Mouse (Mus musculus) forelimb bud, embryonic 11.5 days (tissue): ENCODE data around the gene Rbl2.

Experiments
- DNase-seq: peaks from one replicate; pipeline ENCODE4 v3.0.0-alpha.2; 2012; ENCODE audit warnings: low read depth, low spot score

Gene Rbl2

DNA sequence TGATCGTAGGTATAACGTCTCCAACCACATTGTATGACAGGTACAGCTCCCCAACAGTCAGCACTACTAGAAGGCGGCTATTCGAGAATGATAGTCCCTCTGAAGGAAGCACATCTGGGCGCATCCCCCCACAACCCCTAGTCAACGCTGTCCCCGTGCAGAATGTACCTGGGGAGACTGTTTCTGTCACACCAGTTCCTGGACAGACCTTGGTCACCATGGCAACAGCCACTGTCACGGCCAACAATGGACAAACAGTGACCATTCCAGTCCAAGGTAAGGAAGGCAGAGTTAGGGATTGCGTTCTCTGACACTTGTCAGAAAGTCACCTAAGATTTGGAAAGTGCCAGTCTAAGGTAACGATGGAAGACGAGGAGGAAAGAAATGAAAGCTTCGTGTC, 36.4 kb downstream of the Rbl2 start:
- DNase-seq, result no peak

DNA sequence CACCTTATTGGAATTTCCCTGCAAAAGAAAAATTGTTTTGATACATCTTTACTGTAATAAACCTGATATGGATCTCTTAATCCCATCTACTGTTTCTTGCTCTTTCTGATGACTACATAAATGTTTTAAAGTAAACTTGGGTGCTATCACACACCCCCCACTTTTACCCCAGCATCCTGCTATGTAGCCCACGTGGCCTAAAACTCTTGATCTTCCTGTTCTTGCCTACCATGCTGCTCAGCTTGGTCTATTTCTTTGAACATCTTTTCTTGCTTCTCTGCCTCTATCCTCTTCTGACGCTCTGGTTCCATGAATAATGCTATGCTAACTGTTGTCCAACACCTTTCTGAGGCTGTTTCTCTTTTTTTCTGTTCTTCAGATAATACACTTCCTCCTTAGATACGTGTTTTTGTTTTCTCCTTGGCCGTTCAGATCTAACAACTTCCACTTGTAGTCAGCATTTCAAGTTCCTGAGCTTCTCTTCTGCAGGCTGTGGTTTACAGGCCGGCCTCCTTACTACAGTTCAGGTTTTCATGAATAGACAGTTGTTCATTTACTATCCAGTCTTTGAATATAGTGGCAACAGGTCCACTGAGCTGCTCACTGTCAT, 42.1 kb downstream of the Rbl2 start:
- DNase-seq, result no peak

DNA sequence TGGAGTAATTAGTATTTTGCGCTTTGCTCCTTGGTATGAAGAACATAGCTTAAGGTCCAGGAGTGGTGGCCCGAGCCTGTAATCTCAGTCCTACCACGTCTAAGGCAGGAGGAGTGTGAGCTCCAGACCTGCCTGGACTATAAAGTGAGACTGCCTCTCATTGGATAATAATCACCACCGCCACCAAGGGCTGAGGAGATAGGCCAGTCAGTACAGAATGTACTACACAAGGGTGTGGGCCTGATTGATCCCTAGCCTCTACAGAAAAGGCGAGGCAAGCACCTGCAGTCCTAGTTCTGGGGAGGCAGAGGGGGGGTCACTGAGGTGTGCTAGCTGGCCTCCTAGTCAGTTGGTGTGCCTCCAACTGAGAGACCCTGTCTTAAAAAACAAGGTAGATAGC, 44.6 kb downstream of the Rbl2 start:
- no peak for DNase-seq

DNA sequence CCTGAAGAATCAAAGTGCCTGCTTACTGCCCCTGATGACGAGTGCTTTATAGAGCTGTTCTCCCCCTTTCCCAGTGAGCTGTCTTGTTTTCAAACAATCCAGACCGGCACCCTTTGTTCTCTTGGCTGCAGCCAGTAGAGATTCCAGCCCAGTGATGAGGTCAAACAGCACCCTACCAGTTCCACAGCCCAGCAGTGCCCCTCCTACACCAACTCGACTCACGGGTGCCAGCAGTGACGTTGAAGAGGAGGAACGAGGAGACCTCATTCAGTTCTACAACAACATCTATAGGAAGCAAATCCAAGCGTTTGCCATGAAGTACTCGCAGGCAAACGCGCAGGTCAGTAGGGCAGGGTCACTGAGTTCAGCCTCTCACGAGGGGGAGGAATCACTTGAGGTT, 45.1 kb downstream of the Rbl2 start:
- no peak for DNase-seq

DNA sequence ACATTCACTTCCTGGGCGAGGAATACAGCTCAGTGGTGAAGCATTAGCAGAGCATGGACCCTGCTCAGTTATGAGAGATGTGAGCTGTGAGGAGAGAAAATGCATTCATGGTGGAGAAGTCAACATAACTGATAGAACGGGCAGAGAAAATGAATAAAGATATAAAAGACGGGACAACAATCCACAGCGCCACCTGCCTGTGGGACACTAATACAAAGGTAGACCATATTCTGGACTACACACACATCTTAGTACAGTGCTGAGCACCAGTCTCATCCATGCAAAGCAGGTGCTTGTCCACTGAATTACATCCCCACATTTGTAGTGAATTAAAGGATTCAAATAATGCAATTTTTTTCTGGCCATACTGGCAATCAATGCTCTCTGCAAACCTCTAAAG, 47.7 kb downstream of the Rbl2 start:
- DNase-seq, result no peak

DNA sequence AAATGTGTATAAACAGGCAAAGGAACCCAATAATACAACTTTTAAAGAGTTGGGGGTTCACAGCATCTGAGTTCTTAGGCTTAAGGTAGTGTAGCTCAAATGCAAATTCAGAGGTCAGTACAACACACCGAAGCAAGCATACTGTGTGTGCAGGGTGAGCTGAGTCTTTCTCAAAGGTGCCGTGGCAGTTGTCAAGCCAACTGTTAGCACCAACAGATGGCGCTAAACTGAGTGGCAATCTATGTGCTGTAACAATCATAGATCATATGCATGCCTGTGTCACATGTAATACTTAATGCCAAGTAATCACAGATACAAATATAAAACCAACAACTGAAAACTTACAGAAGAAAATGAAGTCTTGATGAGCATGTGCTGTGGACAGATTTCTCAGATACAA, 48.3 kb downstream of the Rbl2 start:
- DNase-seq, result peak; percentile 10

DNA sequence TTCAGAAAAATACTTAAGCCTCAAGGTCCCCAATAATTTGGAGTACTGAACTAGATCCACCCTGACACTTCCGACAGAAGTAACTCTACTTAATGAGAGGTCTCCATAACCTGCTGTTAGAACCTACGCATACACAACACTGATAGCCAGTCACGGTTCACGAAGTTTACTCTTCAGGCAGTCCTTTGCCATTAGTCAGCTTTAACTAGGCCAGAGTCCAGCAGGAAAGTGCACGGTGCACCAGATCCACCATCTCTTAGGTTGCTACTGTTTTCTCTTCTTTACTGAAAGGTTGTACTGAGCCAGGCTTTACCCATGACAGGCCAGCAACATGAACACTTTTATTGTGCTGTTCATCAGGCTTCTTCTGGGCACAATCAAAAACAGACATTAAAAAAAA, 54.5 kb downstream of the Rbl2 start:
- no peak for DNase-seq

DNA sequence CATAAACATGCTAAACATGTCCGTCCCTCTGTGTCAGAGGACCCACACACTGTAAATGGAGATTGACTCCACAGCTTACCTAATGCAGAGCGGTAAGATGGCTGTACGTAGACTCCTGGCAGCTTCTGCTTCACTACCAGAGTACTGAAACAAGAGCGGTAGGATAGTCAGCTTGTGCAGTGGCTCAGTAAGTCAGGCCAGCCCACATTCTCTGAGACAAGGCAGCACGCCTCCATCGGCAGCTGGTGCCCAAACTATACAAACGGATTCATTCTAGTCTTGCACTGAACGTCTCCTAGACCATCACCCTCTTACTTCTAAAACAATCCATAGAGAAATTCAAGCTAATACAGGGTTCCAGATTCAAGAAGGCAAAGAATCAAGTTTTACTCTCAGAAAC, 56.9 kb downstream of the Rbl2 start:
- no peak for DNase-seq

DNA sequence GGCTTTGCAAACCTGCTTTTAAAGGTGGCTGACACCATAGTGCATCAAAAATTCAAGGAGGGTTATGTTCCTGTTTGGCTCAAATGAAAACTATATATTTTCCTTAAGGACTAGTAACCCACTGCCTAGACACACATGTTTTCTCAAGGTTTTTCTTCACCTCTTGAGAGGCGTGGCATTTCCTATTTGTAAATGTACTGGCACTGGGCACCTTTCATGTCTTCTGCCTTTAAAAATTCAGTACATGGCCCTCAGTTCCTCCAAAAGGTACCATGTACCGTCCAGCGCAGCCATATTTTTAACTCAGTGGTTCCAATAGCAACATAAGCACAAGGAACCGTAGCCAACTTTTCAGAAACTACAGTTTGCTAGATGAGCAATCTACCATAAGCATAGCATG, 62.9 kb downstream of the Rbl2 start:
- no peak for DNase-seq

DNA sequence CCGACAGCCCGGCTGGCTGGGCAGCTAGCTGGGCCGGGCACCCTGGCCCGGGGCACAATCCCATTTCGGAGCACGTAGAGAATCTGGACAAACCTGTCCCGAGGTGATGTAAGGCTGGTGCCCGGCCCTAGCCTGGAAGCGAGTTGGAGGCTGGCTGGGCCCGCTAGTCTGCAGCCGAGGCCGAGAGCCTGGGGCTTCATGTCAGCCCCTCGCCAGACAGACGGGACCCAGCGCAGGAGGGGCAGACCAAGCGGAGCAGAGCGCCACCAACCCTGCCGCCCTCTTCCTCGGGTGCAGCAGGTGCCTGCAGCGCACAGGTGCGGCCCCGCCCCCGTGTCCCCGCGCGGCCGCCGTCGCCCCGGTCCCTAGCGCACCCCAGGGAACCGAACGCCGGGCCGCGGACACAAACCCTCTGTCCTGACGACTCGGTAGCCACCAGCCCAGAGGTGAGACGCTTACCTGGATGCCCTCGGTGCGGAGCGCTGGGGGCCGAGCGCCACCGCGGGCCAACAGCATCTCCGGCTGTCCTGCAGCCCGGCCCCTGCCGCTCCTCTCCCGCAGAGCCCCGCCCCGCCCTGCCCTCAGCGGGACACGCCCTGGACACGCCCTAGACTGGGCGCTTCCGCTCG, 63.7 kb downstream of the Rbl2 start:
- DNase-seq, result no peak

DNA sequence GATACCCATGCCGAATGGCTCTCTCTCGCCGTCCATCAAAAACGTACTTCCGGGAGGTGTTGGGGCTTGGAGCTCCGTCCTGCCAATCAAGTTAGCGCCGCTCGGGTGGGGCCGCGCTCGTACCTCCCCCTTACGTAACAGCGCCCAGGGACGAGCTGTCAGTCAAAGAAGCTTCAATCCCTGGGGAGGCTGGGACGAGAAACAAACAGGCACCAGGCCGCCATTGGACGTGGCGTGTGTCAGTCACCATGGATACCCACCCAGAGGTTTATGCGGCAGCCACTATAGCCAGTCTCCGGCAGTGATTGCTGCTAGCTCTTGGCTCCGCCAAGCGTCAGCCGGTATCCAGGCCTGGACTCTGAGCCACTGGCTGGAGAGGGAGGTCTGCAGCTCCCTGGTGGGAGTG, 64.2 kb downstream of the Rbl2 start:
- peak; percentile 98 for DNase-seq

DNA sequence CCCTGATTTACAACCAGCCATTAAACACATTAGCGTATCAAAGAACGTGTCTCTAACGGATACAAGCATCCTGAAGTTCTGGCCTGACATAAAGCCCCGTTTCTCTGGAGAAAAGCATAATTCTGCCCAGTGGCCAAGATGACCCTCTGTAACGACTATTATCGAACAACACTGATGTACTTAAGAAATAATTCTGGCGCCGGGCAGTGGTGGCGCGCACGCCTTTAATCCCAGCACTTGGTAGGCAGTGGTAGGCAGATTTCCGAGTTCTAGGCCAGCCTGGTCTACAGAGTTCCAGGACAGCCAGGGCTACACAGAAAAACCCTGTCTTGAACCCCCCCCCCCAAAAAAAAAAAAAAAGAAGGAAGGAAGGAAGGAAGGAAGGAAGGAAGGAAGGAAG, 64.8 kb downstream of the Rbl2 start:
- DNase-seq, result no peak

DNA sequence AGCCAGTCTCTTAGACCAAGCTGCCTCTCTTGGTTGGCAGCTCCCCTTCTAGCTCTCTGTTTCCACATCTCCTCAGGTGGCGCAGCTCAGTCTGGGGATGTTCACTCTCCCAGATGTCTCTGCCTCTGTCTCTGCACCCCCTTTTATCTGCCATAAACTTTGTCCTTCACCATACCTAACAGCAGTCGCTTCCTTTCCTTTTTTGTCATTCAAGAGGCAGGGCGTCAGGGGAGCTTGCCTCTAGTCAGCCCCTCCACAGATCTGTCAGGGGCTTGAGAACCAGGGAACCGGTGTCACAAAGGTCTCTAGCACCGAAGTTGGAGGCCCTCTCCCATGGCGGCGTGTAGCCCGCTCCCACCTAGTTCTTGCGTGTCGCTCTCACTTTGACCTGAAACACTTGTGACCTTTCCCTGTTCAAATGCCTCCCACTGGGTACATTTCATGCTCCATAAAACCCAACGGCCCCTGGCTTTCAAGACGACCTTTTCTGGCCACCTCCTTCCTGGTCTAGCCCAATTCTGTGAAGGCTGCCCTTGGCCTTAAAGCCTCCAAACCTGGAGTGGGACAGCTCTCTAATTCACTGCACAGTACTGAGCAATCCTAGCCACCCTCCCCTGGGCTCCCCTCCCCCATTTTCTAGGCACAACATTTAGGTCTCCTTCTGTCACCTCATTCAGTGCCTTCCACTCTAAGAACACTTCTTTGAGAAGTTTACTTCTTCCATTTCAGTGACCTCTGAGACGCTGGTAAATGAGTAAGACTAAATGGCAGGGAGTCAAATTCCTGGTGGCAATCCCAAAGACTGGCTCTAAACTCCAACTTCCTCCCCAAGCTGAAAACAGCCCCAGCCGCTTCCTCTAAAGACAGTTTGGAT, 65.7 kb downstream of the Rbl2 start:
- DNase-seq, result no peak

DNA sequence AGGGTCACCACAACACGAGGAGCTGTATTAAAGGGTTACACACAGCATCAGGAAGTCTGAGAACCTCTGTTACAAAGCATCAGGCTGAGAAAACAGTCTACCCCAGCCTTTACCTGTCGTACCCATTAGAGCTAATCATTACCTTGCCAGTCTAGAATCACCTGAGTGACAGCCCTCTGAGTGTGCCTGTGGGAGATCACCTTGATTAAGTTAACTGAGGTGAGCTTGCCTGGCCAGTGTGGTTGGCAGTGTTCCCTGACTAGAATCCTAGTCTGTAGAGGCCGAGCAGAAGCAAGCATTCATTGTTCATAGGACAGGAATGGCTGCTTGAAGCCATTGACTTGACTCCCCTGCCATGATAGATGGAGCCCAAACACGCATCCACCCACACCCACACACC, 71.0 kb downstream of the Rbl2 start:
- DNase-seq, result no peak

DNA sequence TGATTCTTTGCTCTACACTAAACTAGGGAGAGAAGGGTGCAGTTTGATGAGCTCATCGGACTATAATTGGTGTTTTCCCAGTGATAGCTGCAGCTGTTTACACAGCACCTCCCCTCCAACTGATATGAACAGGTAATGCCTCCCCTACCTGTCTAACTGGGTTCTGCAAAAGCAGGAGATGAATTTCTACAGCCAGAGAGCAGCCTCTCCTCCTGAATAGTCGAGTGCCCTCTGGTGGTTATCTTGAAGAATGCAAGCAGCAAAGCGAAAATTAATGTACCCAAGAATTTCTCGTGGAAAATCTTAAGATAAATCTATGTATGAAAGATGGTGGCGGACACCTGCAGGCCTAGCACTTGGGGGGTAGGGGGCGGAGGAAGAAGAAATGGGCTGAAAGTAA, 77.9 kb downstream of the Rbl2 start:
- DNase-seq, result peak; percentile 59

DNA sequence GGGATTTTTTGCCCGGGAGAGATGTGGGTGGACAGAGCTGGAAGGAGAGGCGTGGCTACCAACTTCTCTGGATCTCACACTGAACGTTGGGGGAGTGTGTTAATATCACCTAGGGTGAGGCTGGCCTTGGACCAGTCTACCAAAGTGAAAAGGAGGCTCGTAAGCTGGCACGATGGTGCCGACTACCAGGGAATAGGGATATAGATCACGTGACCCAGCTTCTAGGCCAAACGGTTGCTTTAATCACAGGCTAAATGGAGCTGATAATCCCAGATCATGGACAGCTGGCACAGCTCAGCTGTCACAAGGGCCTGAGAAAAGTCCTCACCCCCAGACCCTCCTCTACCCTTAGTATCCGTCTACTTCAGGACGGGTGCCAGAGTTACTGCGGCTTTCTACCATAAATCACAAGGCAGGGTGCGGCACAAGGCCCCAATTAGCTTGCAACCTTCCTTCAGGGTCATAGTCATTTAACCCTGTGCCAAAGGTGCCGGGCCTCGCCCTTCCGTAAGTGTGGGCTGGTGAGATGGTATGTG, 78.9 kb downstream of the Rbl2 start:
- DNase-seq, result no peak

DNA sequence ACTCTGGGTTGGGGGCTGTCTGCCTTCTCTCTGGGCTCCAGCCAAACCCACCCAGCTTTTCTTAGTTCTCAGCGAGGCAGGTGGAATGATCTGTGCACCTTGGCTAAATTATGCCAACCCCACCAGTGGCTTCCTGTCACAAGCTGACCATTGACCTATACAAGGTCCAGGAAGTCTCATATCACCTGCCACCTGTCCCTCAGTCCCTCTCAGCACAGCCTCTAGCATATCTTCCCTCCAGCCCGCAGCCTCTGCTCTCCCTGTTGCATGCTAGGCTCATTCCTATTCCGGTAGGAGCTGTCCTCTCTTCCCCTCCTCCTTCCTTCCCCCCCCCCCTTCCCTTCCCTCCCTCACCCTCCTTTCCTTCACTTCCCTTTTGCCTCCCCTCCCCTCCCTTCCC, 79.4 kb downstream of the Rbl2 start:
- DNase-seq, result no peak

DNA sequence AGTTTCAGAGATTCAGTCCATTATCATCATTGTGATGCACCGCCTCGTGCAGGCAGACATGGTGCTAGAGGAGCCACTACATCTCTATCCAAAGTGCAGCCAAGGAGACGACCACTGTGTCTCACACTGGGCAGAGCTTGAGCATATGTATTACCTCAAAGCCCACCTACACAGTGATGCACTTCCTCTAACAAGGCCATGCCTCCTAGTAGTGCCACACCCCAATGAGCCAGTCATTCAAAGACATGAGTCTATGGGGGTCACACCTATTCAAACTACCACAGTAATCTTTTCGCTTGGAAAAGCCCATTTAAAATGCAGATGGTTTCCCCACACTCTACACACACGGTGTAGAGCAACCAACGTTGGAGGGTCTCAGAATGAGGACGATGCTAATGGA, 81.7 kb downstream of the Rbl2 start:
- no peak for DNase-seq

DNA sequence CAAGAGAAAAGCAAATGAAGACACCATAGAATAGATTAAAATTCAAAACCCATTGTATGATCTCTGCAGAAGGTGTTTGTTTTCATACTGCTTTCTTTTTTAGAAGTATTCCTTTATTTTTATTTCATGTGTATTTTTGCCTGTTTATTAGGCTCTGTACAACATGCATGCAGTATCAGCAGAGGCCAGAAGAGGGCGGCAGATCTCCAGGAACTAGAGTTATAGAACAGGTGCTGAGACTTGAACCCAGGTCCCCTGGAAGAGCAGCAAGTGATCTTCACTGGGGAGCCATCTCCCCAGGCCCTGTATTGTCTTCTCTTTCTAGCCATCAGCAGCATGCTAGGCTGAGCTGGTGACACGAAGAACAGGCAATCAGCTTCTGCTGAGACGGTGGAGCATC, 84.0 kb downstream of the Rbl2 start:
- DNase-seq, result no peak

DNA sequence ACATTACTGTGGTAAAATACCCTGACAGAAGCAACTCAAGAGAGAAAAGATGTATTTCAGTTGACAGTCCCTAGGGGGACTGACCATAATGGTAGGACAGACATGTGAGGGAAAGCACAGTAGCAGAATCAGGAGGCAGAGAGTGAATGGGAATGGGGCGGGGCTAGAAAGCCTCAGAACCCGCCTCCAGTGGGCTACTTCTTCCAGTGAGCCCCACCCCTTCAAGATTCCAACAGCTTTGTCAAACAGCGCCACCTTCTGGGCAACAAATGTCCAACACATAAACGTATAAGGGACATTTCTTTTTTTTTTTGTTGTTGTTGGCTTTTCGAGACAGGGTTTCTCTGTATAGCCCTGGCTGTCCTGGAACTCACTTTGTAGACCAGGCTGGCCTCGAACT, 84.7 kb downstream of the Rbl2 start:
- DNase-seq, result no peak

DNA sequence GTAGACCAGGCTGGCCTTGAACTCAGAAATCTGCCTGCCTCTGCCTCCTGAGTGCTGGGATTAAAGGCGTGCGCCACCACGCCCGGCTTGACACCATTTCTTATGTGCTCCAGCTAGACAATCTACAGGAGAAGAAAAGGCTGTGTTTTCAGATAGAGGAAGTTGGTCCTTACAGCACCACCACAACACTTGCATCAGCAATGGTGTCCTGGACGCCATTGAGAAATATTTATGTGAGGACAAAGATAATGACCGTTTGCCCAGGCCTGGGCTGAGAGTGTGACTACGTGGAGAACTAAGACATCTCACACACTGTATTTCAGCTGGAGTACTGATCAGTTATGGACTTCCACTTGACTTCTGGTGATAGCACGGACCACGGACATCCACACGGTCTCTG, 88.8 kb downstream of the Rbl2 start:
- no peak for DNase-seq

DNA sequence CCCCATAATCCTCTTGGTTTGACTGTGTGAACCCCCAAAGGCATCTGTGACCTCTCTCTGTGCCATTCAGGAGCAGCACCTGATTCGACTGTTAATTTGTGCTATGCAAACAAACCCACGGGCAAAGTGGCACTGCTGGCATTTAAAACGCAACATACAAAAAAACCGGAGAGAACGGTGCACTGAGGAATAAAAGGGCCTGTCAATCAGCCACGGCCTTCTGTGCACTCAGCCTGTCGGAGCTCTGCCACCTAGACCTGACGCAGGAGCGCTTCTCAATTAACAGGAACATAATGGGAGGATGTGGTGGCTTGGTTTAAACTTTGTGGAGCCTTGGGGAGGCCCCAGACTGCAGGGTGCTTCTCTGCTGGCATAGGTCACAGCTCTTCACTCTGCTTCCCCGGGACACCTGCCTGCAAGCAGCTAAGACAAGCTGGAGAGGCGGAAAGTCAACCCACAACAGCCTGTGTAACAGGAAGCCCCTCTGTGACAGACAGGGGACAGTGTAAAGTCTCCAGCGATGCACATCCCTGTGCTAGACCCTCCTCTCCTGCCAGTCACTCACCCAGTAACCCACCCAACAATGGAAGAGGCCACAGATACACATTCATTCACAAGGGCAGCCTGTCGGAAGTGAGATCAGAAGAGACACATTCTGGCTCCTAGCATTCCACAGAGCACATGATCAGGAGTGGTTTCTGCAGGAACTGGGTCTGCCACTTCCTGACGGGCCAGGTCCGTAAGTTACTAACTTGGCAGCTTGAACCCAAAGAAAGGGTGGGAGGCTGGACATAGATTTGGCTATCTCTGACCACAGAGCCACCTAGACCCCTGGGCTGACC, 90.3 kb downstream of the Rbl2 start:
- no peak for DNase-seq
